Mouse (Mus musculus): Measurements from ENCODE around the gene Pigb. TPM values are rescaled to one million over a fixed set of nuclear protein-coding genes. Genes with fewer than 3 reads are reported as not detected.

Gene Pigb
- total RNA-seq, 2 experiments from 2014 or later = 7.8 to 47.1 TPM

DNA sequence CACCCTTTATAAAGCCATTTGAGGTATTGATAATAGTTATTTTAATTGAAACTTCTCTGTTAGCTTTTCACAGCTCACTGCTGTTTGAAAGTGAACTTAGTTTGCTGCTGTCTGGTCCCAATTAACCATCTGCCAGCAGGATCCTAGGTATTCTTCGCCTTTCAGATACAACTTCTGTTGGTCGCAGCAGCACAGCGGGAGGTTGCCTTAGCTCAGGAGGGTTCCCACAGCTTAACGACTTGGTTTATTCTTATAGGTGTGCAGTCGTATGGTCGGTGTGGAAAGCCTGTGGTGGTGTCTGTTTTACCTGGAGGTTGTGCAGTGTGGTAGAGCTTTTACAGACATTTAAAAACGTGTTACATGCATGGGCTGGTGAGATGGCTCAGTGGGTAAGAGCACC lies 43.4 kb downstream of the Pigb start:
- no peak for ATAC-seq (replicated peaks; ENCODE audit: poor library complexity)

DNA sequence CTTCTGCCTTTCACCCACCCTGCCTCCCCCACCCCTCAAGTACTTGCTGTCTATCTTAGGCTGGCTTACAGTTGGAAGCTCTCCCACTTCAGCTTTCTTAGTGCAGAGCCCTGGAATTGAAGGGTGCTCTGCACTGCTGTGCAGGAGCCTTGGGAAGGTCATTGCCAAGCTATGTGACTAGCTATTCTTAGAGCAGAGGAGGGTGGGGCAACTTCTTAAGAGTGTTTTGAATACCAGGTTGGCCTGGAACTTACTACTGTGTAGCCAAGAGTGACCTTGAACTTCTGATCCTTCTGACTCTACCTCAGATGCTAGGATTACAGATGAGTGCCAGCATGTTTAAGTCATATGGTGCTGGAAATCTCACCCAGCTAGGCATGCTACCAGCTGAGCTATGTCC lies 44.0 kb downstream of the Pigb start:
- ATAC-seq (replicated peaks; ENCODE audit: poor library complexity) = no peak

DNA sequence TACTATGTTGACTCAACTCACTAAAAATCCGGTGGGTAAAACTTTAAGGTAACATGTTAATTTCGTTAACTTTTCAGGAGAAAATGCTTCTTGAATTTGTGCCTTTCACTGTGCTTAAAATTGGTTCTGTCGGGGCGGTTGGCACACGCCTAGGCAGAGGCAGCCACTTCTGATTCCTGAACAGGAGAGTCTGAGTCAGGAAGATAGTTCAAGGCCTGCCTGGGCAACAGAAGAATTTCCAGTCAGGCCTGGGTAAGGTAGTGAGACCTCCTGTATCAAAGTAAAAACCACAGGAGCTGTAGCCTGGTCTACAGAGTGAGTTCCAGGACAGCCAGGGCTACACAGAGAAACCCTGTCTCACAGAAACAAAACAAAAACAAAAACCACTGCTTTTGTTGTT lies 47.6 kb downstream of the Pigb start:
- ATAC-seq (replicated peaks; ENCODE audit: poor library complexity) = no peak

DNA sequence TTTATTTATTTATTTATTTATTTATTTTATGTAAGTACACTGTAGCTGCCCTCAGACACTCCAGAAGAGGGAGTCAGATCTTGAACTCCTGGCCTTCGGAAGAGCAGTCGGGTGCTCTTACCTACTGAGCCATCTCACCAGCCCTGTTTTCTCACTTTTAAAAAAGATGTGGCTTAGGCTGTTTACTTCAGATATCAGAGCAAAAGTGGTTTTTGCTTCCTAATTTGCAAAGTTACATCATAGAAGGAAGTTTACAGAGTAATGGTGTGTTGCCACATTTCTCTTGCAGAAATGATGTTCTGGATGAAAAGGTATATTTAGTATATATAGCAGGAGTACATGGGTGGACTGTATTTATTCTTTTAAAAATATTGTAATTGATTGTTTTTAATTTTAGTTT lies 48.8 kb downstream of the Pigb start:
- ATAC-seq (replicated peaks; ENCODE audit: poor library complexity) = peak; percentile 64

DNA sequence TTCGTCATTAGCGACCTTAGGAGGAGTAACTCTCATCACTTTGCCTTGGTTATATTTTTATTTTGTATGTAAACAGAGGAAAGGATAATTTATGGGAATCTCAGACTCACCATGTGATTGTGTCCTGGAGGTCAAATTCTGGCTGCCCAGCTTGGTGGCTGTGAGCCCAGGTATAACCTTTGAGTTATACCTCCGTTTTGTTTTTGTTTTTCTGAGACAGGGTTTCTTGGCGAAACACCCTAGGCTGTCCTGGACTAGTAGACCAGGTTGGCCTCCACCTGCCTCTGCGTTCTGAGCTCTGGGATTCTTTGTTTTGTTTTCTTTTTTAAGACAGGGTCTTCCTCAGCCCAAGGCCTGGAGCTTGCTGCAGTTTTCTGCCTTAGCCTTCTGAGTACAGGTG lies 51.5 kb downstream of the Pigb start:
- ATAC-seq (replicated peaks; ENCODE audit: poor library complexity) = no peak

DNA sequence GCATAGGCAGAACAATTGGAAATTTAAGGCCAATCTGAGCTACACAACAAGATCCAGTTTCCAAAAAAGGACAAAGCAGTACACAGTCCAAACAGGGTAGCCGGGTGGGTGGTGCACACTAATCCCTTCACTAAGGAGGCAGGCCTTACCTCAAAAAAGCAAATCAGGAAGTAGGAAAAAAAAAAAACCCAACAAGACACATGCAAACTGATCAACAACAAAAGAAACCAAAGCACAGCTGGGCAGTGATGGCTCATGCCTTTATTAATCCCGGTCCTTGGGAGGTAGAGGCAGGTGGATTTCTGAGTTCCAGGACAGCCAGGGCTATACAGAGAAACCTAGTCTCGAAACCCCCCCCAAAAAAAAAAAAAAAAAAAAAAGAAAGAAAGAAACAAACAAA lies 52.5 kb downstream of the Pigb start:
- ATAC-seq (replicated peaks; ENCODE audit: poor library complexity) = no peak

DNA sequence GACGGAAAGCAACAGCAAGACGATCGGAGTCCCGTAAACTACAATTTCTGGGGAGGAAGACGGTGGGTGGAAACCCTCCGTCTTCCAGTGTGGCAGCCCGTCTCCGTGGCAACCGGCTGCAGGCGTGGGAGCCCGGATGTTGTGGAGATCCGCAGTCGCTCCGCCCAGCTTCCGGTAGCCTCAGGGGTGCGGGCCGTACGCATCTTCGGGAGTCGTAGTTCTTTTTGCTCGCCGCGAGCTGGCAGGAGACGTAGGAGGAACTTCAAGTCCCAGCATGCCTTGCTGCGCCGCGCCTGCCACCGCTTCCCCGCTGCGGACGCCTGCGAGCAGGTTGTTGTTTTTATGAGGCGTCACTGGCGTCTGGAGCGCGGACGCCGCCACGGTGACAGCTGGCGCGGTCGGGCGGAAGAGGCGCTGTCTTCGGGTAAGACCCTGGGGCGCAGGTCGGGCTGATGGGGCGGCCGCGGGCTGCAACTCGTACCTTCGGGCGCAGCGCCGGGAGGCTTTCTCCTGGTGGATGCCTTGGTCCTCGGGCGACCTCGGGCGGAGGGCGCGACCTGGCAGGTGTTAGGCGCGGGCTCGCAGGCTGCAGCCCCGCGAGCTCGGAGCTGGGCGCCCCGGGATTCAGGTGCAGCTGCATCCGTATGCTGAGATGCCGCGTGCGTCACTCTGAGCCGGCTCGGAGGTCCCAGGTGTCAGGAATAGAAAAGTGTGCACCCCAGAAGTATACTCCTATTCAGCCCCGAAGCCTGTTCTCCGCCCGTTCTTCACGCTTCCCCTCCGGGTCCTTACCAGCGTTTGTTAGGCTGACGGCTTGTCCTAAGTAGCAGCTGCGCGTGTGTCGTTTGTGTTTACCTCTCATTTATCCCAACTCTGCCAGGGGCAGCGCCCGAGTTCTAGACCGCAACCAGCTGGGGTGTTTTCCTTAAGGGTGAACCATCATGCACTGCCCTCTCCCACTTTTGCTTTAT lies 54.6 kb downstream of the Pigb start, which contains the start of the genes Ccpg1os and Ccpg1:
Gene Ccpg1os (minus strand): TSS at position 133 of the 971 bp plus-strand sequence.
Gene Ccpg1 (plus strand): TSS at position 180 of the 971 bp plus-strand sequence.
- peak; percentile 98 for ATAC-seq (replicated peaks; ENCODE audit: poor library complexity)

DNA sequence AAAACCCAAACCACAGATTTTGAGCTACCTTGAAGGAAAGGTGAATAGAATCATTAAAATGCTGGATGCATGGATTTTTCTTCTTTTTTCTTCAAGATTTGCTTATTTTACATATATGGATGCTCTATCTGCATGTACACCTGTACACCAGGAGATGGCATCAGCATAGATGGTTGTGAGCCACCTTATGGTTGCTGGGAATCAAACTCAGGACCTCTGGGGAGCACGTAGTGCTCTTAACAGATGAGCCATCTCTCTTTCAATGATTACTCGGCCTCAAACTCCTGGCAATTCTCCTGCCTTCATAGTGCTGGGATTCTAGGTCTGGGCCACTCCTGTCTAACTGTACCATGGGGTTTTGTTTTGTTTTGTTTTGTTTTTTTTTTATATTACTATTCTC lies 57.1 kb downstream of the Pigb start:
- ATAC-seq (replicated peaks; ENCODE audit: poor library complexity) = no peak

DNA sequence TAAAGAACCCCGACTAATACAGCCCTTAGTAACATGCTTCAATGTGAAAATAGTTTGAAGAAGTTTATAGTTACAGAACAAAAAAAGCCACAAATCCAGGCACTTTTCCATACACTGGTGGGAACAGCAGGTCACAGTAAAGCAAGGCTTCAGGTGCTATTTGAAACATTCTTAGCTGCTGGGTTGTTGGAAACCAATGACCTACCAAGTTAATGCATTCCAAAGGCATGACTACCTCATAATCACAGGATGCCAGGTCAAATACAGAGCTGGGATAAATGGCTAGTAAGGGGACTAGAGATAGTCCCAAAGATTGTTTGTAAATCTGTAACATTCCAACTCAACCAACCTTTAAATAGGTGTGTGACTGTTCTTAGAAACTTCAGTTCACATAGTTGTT lies 64.9 kb downstream of the Pigb start:
- ATAC-seq (replicated peaks; ENCODE audit: poor library complexity) = no peak

DNA sequence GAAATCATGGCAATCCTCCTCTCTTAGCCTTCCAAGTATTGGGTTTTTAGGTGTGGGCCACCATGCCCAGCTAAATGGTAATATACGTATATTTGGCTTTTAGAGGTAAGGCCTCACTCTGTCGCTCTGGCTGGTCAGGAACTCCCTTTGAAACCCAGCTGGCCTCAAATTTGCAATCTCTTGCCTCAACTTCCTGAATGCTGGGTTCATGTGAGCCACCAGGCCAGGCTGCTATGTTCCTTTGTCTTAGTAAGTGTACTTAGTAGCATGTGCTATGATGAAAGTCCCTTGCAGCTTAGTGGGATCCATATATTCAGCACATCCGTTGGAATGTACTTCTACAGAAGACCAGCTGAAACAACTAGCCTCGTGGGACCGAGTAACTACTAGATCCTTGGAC lies 65.4 kb downstream of the Pigb start:
- ATAC-seq (replicated peaks; ENCODE audit: poor library complexity) = peak; percentile 80

DNA sequence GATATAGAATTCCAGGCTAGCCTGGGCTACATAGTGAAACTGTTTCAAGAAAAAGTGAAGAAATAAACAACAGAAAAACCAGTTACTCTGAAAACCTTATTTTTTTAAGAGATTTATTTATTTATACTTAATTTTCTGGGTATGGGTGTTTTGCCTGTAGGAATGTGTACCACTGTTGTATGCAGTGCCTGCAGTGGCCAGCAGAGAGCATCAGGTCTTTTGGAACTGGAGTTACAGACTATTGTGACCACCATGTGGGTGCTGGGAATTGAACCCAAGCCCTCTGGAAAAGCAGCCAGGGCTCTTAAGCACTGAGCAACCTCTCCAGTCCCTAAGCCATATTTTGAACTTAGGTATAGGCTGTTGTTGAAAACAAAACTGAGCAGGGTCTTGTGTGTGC lies 67.2 kb downstream of the Pigb start:
- ATAC-seq (replicated peaks; ENCODE audit: poor library complexity) = no peak

DNA sequence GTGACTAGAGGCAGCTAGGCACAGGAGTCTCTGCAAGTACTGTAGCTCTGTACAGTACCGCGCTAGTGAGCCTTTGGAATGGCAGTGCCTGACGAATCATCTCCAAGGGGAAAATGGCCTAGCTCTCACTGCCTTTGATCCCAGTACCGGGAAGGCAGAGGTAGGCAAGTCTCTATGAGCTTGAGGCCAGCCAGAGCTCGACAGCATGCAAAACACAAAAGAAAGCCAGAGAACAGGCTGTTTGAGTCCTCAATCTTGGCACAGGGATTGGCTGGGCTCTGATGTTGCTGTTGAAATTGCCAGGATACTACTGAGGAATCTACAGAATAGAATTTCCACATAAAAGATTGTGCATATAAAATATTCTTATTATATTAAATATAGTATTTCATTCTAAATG lies 67.7 kb downstream of the Pigb start:
- no peak for ATAC-seq (replicated peaks; ENCODE audit: poor library complexity)

DNA sequence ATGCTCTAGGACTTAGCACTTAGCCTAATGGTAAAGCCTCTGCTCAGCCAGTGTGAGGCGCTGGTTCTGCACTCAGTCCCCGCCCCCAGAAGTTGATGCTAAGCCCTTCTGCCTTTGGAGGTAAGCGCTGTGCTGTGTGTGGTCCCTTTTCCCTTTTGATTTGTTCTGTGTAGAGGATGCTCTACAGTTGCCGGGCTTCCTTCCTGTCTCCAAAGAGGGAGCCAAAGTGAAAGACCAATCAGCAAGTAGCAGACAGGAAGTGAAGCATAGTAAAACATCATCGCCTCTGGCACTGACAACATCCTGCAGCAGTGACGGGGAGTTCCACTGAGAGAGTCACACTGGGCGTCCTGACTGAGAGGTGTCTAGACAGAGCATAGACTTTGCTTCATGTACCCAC lies 70.3 kb downstream of the Pigb start:
- peak; percentile 39 for ATAC-seq (replicated peaks; ENCODE audit: poor library complexity)

DNA sequence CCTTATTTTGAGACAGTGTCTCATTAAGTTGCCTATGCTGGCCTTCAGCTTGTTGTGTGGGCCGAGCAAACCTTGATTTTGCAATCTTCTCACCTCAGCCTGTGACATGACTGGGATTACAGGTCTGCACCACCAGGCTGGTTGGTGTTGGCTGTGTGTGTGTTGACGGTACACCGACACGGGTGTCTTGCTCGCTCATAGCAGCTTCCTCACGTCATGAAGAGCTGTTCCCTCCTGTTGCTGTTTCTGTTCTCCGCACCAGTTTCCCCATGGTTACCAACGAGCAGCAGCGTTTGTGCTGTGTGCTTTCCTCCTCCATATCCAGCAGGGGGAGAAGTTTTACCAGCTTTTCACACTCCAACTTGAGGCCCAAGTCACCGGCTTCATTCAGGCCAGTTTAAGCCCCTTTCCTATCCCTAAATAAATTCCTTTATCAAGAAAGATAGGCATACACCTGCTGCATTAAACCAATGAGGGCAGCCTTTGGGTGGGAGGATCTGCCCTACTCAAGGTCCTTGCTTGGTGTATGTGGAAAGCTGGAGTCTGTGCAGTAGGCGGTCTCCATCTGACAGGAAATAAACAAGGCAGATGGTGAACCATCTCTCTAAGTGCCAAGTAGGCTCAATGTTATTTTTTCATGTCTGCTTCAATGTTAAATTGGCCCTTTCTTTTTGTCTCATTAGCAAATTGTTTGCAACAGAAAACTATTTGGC lies 71.7 kb downstream of the Pigb start:
- peak; percentile 87 for ATAC-seq (replicated peaks; ENCODE audit: poor library complexity)

DNA sequence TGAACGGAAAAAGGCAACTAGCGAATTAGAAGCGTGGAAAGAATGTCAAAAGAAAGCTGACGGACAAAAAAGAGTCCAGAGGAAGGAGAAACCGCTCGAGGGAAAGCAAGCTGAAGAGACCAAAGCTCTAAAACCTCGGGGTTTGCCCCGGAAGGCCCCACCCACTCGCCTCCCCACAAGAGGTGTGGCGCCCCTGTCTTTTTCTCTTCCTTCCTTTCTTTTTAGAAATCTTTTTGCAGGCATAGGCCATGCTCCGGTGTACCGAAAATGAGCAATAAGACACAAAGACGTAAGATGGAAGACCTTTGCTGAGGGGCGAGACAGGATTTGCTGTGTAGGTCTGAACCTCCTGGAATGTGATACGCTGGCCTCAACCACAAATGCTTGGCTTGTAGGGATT lies 78.2 kb downstream of the Pigb start:
- ATAC-seq (replicated peaks; ENCODE audit: poor library complexity) = no peak

DNA sequence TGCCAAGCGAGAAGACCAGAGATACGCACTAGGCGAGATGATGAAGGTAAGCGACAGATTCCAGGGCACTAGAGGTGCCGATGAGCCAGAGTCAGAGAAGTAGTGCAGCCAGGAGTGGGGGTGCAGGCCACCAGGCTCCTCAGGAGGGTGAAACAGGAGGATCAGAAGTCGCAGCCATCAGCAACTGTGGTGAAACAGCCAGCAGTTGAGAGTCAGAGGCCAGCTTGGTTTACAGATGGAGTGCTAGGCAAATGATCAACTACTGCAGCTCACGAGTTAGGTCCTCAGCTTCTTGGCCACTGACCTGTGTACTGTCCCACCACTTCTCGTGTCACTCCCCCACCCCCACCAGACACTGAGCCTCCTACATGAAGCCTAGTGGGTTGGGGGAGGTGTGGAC lies 78.8 kb downstream of the Pigb start:
- ATAC-seq (replicated peaks; ENCODE audit: poor library complexity) = no peak

DNA sequence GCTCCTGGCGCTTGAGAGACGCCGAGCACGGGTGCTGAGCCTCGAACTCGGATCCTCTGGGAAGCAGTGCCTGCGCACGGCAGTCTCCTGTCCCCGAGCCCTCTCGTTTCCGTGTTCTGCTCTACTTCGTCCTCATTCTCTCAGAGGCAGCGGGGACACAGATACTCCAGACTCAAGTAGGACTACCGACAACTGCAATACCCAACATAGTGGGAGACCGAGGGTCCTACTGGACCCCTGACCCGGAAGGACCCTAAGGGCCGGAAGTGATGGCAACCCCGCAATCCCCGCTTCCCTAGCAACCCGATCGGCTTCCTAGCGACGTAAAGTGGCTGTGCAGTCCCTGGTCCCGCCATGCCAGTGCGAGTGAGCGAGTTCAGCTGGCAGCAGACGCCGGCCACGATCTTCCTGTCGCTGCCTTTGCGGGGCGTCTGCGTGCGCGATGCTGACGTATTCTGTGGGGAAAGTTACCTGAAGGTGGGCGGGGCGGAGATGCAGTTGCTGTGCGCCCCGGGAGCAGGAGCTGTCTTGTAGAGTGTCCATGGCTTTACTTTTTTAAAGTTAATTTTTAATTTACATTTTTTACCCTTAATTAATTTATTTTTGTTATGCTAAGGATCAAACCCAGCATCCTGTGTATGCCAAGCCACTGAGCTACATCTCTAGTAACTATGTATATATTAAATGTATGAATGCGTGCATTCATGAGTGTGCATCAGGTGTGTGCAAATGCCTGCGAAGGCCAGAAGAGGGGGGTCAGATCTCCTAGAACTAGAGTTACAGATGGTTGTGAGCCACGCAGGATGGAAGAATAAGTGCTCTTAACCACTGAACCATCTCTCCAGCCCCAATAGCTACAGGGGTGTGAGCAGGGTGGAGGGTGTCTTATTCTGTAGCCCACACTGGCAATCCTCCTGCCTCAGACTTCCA lies 81.4 kb downstream of the Pigb start, which contains the start of the genes Dyx1c1 and Gm44503:
Gene Dyx1c1 (plus strand): TSS at position 265 of the 930 bp plus-strand sequence.
Gene Gm44503 (plus strand): TSS at position 332 of the 930 bp plus-strand sequence.
- peak; percentile 94 for ATAC-seq (replicated peaks; ENCODE audit: poor library complexity)
